Mouse (Mus musculus) liver, postnatal 0 days (tissue): Measurements from ENCODE around the gene Rbm4. TPM values are rescaled to one million over a fixed set of nuclear protein-coding genes. Genes with fewer than 3 reads are reported as not detected.
"Not testable (repeated sequence)": the region's sequence is repeated elsewhere in the genome, so short reads cannot be mapped to it uniquely, and the experiment has no call there.

ENCODE experiments used
- ATAC-seq: fragments of 200-750 bp; cut with Nextera tagmentation; 2 replicates; pipeline ENCODE4 v1.8.0; 2017; ENCODE audit warnings: mild to moderate bottlenecking, moderate library complexity
- DNase-seq: peaks from one replicate; pipeline ENCODE4 v3.0.0-alpha.2; 2016
- H3K27ac ChIP-seq: fragments of 300-500 bp; sonication (generic); 2 replicates; pipeline ENCODE4 v1.5.1; 2014; ENCODE audit warnings: antibody characterized with exemption, moderate library complexity, mild to moderate bottlenecking, low read depth
- H3K27me3 ChIP-seq: fragments of 300-500 bp; sonication (generic); 2 replicates; pipeline ENCODE4 v1.6.1; 2014; ENCODE audit warnings: low read length, control low read depth, mixed read lengths; ENCODE audit not compliant: insufficient read depth
- H3K36me3 ChIP-seq: fragments of 300-500 bp; sonication (generic); replicated peaks from 2 replicates; pipeline ENCODE4 v1.6.1; 2014; ENCODE audit warnings: mild to moderate bottlenecking, control low read depth, low read length, moderate library complexity, mixed read lengths; ENCODE audit not compliant: insufficient read depth
- H3K4me1 ChIP-seq: fragments of 300-500 bp; sonication (generic); 2 replicates; pipeline ENCODE4 v1.6.1; 2014; ENCODE audit warnings: antibody characterized with exemption, mild to moderate bottlenecking, control low read depth; ENCODE audit not compliant: insufficient read depth
- H3K4me2 ChIP-seq: fragments of 300-500 bp; sonication (generic); 2 replicates; pipeline ENCODE4 v1.6.1; 2014; ENCODE audit warnings: low read depth, mild to moderate bottlenecking, low read length, moderate library complexity, mixed read lengths
- H3K4me3 ChIP-seq: fragments of 300-500 bp; sonication (generic); 2 replicates; pipeline ENCODE4 v1.5.1; 2014; ENCODE audit warnings: low read depth, low read length
- H3K9ac ChIP-seq: fragments of 300-500 bp; sonication (generic); replicated peaks from 2 replicates; pipeline ENCODE4 v1.6.1; 2014; ENCODE audit warnings: mild to moderate bottlenecking, moderate library complexity
- H3K9me3 ChIP-seq: fragments of 300-500 bp; sonication (generic); 2 replicates; pipeline ENCODE4 v1.6.1; 2016; ENCODE audit warnings: mild to moderate bottlenecking, control low read depth, low read length, mixed read lengths
- CTCF ChIP-seq: sonication (generic); IDR thresholded peaks from 2 replicates; pipeline ENCODE4 v1.5.1; 2016; ENCODE audit warnings: antibody characterized with exemption, low read depth
- EP300 ChIP-seq: IDR thresholded peaks from 2 replicates; pipeline ENCODE4 v1.6.1; 2016; ENCODE audit warnings: antibody characterized with exemption, low read depth, mild to moderate bottlenecking
- WGBS: fragments of 180-500 bp; shearing (Covaris S2); extraction: QIAGEN DNeasy Blood & Tissue Kit; methylation state at CpG from one replicate; pipeline ENCODE4 v1.1.7; 2014; ENCODE audit not compliant: insufficient replicate concordance; 5-methylcytosine and 5-hydroxymethylcytosine counted together
- polyA plus RNA-seq: library from polyadenylated mRNA; unstranded; fragments of >200 nt; fragmentation: Nextera tagmentation; extraction: Ambion mirVana; gene quantifications from 2 replicates; pipeline ENCODE4 v1.2.1, GENCODE M21; 2015

Gene Rbm4
- polyA plus RNA-seq, 1 experiment from 2014 or later: 17.3 TPM

- Histone ChIP-seq H3K27ac (no peak overlapping the region), H3K36me3 (peaks cover 1% of the 10 kb centered on the region; the same call in 1 of the 2 replicates), H3K4me1 (peaks cover 19% of the 10 kb centered on the region), H3K9ac (no peak overlapping the region), H3K4me3 (no peak overlapping the region), H3K9me3 (0 out of 2 replicates have a peak, but pooled peaks cover 4% of the 10 kb centered on the region), H3K4me2 (no peak overlapping the region), H3K27me3 (no peaks in the 10 kb centered on the region)
- TF ChIP-seq EP300 (no peak), CTCF (peak; percentile 55)
- ATAC-seq (no peak), DNase-seq (peak; percentile 62)
- 81% methylated on average over 5 of the region's 6 CpGs for WGBS
These were observed 19.3 kb upstream of the Rbm4 start for GRCm38 (mm10) chr19:4813015-4813414.

- not testable (repeated sequence) for H3K36me3 ChIP-seq, H3K9me3 ChIP-seq, ATAC-seq, H3K27me3 ChIP-seq, DNase-seq
- H3K27ac ChIP-seq: peak overlapping the region; percentile 96
- WGBS: 75% methylated on average over 8 of the region's 8 CpGs
- H3K4me2 ChIP-seq: peak overlapping the region; percentile 86
- peak overlapping the region; percentile 74 for H3K4me3 ChIP-seq
- H3K4me1 ChIP-seq: peaks cover 24% of the 10 kb centered on the region
- peak; percentile 43 for TF ChIP-seq CTCF
- H3K9ac ChIP-seq: peak overlapping the region; percentile 76
These were observed 18.7 kb upstream of the Rbm4 start for GRCm38 (mm10) chr19:4812334-4812949.

- H3K9me3 ChIP-seq: 0 out of 2 replicates have a peak, but pooled peaks cover 4% of the 10 kb centered on the region
- H3K27ac ChIP-seq: peak overlapping the region; percentile 96
- ATAC-seq (peak; percentile 10; the same call in 1 of the 2 replicates), DNase-seq (no peak)
- 2% methylated on average over 12 of the region's 12 CpGs for whole genome bisulfite sequencing
- no peaks in the 10 kb centered on the region for H3K27me3 ChIP-seq
- peak overlapping the region; percentile 76 for H3K9ac ChIP-seq
- peak overlapping the region; percentile 86 for H3K4me2 ChIP-seq
- H3K4me1 ChIP-seq: peaks cover 24% of the 10 kb centered on the region
- no peak for TF ChIP-seq EP300
- no peak for TF ChIP-seq CTCF
- peaks cover 7% of the 10 kb centered on the region for H3K36me3 ChIP-seq
- H3K4me3 ChIP-seq: peak overlapping the region; percentile 74
These were observed 18.2 kb upstream of the Rbm4 start for GRCm38 (mm10) chr19:4811909-4812242.

- Histone ChIP-seq H3K9ac (peak within 1 kb of the TSS; percentile 83), H3K4me3 (peak within 1 kb of the TSS; percentile 74), H3K4me2 (peak within 1 kb of the TSS; percentile 86), H3K36me3 (peaks cover 7% of the 10 kb centered on the region), H3K27me3 (no peaks in the 10 kb centered on the region), H3K9me3 (0 out of 2 replicates have a peak, but pooled peaks cover 4% of the 10 kb centered on the region), H3K27ac (peak within 1 kb of the TSS; percentile 96), H3K4me1 (peaks cover 24% of the 10 kb centered on the region)
- under 1% methylated on average over 83 of the region's 83 CpGs for WGBS
- DNase-seq: peak; percentile 98
- ATAC-seq: peak; percentile 97
- peak; percentile 30; the same call in 1 of the 2 replicates for TF ChIP-seq EP300
- no peak; the same call in 1 of the 2 replicates for TF ChIP-seq CTCF
These were observed 17.6 kb upstream of the Rbm4 start, which contains the start of the genes Gm21992 and Rbm14 for GRCm38 (mm10) chr19:4811063-4811908. TSS of gene Gm21992 (minus strand) at chr19:4811612. TSS of gene Rbm14 (minus strand) at chr19:4811634.

- DNase-seq: no peak
- peak overlapping the region; percentile 86 for H3K4me2 ChIP-seq
- no peak for TF ChIP-seq CTCF
- no peak for TF ChIP-seq EP300
- peaks cover 7% of the 10 kb centered on the region for H3K36me3 ChIP-seq
- H3K4me3 ChIP-seq: peak overlapping the region; percentile 74
- H3K9ac ChIP-seq: peak overlapping the region; percentile 83
- no peak for ATAC-seq
- 0 out of 2 replicates have a peak, but pooled peaks cover 3% of the 10 kb centered on the region for H3K9me3 ChIP-seq
- WGBS: 1% methylated on average over 17 of the region's 17 CpGs
- H3K27me3 ChIP-seq: no peaks in the 10 kb centered on the region
- peak overlapping the region; percentile 96 for H3K27ac ChIP-seq
- peaks cover 26% of the 10 kb centered on the region for H3K4me1 ChIP-seq
These were observed 17.0 kb upstream of the Rbm4 start for GRCm38 (mm10) chr19:4810746-4811062.

- peak overlapping the region; percentile 74 for H3K4me3 ChIP-seq
- peaks cover 7% of the 10 kb centered on the region for H3K36me3 ChIP-seq
- H3K4me1 ChIP-seq: peaks cover 28% of the 10 kb centered on the region
- DNase-seq: no peak
- no peaks in the 10 kb centered on the region for H3K9me3 ChIP-seq
- no peak for ATAC-seq
- no peak for TF ChIP-seq CTCF
- no peak for TF ChIP-seq EP300
- H3K27me3 ChIP-seq: no peaks in the 10 kb centered on the region
- under 1% methylated on average over 14 of the region's 14 CpGs for WGBS
- peak overlapping the region; percentile 86 for H3K4me2 ChIP-seq
- H3K27ac ChIP-seq: peak overlapping the region; percentile 96
- peak overlapping the region; percentile 83 for H3K9ac ChIP-seq
These were observed 16.6 kb upstream of the Rbm4 start for GRCm38 (mm10) chr19:4810309-4810708.
